Mouse (Mus musculus) stomach, postnatal 0 days (tissue): Measurements from ENCODE around the gene Xrcc1.

ENCODE experiments used
- CTCF ChIP-seq: IDR thresholded peaks from 2 replicates; pipeline ENCODE4 v1.5.1; 2016; ENCODE audit warnings: antibody characterized with exemption, low read depth, mild to moderate bottlenecking, moderate library complexity
- EP300 ChIP-seq: optimal IDR thresholded peaks from 2 replicates; pipeline ENCODE3; 2016; ENCODE audit warnings: antibody characterized with exemption

DNA sequence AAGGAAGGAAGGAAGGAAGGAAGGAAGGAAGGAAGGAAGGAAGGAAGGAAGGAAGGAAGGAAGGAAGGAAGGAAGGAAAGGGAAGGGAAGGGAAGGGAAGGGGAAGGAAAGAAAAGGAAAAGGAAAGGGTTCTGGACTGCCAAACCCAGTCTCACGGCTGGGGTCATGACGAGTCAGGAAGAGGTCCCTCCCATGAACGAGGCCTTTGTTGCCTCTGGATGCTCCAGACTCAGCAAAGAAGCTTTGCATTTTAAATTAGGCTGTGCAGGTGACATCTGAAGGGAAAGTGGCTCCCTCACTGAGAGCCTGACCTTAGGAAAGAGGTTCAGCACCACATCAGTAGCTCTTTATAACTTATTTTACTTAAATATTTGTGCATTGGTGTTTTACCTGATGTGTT, 27.0 kb upstream of the Xrcc1 start:
- TF ChIP-seq EP300 (no peak), CTCF (no peak)
